Mouse (Mus musculus): Measurements from ENCODE around the gene Elovl6.
A peak's percentile ranks its signal among the peaks of the same experiment; 100 is the strongest.

Elovl6 gene

DNA sequence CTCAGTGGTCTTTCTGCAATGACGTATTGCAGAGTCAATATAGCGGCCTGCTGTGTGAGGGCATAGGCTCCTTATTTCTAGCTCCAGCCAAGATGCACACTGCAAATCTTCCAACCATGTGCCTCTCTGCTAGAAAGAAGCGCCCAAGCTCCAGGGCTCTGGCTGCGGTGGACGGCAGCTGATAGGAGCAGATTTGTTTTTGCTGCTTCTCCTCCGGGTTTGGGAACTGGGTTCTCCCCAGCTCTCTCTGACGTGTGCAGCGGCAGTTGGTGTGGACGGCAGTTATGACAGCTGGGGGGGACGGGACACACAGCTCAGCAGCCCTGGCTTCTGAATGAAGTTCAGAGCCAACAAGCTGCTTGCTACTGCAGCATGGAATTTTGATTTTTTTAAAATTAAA lies 150.2 kb downstream of the Elovl6 start:
- ATAC-seq (ENCODE audit: insufficient number of reproducible peaks, low FRiP score, low TSS enrichment), result no peak

DNA sequence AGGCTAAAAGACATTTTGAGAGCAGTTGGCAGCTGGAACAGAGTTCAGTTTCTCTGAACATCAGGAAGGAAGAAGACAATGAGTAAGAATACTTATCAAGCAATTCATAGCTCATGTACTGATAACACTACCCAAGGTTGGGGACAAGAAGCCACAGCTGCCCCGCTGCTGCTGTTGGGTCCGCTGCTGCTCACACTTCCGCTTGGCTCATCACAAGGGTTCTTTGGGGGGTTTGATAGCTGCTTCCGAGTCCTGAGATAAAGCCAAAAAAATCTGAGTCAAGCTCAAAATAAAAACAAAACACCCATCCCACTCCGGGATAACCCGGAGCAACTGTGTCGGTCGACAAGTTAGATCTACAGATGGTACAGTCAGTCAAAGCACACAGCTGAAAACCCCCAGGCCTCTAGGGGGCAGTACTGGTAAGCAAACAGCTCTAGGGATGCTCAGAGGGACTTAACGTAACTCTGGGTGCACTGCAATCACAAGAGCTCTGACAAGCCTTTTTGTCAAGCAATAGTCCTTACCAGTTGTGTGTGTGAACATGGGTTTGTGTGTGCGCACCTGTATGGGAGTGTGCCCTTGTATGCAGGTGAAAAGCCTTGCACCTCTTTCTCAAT lies 151.0 kb downstream of the Elovl6 start:
- no peak for ATAC-seq (ENCODE audit: insufficient number of reproducible peaks, low FRiP score, low TSS enrichment)

- no peak for ATAC-seq (ENCODE audit: insufficient number of reproducible peaks, low FRiP score, low TSS enrichment)
Measured at GRCm38 (mm10) chr3:129686196-129686595, 154.0 kb downstream of the Elovl6 start.

DNA sequence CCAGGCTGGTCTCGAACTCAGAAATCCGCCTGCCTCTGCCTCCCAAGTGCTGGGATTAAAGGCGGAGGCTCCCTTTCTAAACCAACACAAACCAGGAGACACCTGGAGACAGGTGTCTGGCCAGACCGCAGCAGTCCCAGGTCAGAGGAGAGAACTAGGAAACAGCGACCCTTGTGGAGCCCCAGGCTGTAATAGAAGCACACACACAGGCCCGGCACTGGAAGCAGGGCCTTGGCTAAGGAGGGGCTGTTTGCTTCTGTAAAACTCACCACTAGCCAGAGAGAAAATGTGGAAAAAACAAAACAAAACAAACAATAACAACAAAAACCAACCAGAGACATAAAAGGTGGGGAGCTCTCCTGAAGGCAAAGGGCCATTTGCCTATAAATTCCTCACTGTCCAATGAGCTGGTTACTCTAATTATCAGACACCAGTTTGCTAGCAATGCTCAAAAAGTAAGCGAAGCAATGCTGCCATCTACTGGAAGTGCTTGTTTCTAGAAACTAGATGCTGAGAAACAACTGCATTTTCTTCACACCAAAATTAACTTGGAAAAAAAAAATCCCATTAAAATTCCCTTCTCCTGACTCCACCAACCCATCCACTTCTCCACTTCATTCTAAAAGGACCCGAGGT lies 154.7 kb downstream of the Elovl6 start:
- ATAC-seq (ENCODE audit: insufficient number of reproducible peaks, low FRiP score, low TSS enrichment), result peak; percentile 47; the same call in 1 of the 2 replicates

GRCm38 (mm10) chr3:129687429-129687828 lies 155.3 kb downstream of the Elovl6 start:
- ATAC-seq (ENCODE audit: insufficient number of reproducible peaks, low FRiP score, low TSS enrichment), result peak; percentile 17; the same call in 1 of the 2 replicates

All from cerebellum, adult (tissue).